Mouse (Mus musculus) forebrain, embryonic 16.5 days (tissue): ENCODE data around the gene AC134908.4. TPM values are rescaled to one million over a fixed set of nuclear protein-coding genes. Genes with fewer than 3 reads are reported as not detected.

Source experiments
- ATAC-seq: fragments of 200-750 bp; cut with Nextera tagmentation; 2 replicates; pipeline ENCODE4 v1.8.0; 2017; ENCODE audit warnings: mild to moderate bottlenecking, moderate library complexity
- H3K27ac ChIP-seq: fragments of 300-500 bp; sonication (generic); 2 replicates; pipeline ENCODE4 v1.5.1; 2014; ENCODE audit warnings: low read length, control low read depth
- H3K27me3 ChIP-seq: fragments of 300-500 bp; sonication (generic); replicated peaks from 2 replicates; pipeline ENCODE4 v1.6.1; 2014; ENCODE audit warnings: low read length; ENCODE audit not compliant: control insufficient read depth, insufficient read depth
- H3K36me3 ChIP-seq: fragments of 300-500 bp; sonication (generic); 2 replicates; pipeline ENCODE4 v1.6.1; 2014; ENCODE audit not compliant: control insufficient read depth, insufficient read depth
- H3K4me1 ChIP-seq: fragments of 300-500 bp; sonication (generic); replicated peaks from 2 replicates; pipeline ENCODE4 v1.6.1; 2014; ENCODE audit warnings: low read length; ENCODE audit not compliant: control insufficient read depth, insufficient read depth
- H3K4me2 ChIP-seq: fragments of 300-500 bp; sonication (generic); 2 replicates; pipeline ENCODE4 v1.6.1; 2014; ENCODE audit warnings: mild to moderate bottlenecking, low read length, control low read depth
- H3K4me3 ChIP-seq: fragments of 300-500 bp; sonication (generic); replicated peaks from 2 replicates; pipeline ENCODE4 v1.5.1; 2014; ENCODE audit warnings: mild to moderate bottlenecking, low read length, control low read depth
- H3K9ac ChIP-seq: fragments of 300-500 bp; sonication (generic); replicated peaks from 2 replicates; pipeline ENCODE4 v1.6.1; 2014; ENCODE audit warnings: low read depth, low read length, control low read depth
- H3K9me3 ChIP-seq: fragments of 300-500 bp; sonication (generic); 2 replicates; pipeline ENCODE4 v1.6.1; 2016; ENCODE audit warnings: low read length; ENCODE audit not compliant: control insufficient read depth
- WGBS: fragments of 180-500 bp; shearing (Covaris S2); extraction: QIAGEN DNeasy Blood & Tissue Kit; methylation state at CpG from one replicate; pipeline ENCODE4 v1.1.7; 2014; 5-methylcytosine and 5-hydroxymethylcytosine counted together
- polyA plus RNA-seq: library from polyadenylated mRNA; unstranded; fragments of >200 nt; fragmentation: Nextera tagmentation; extraction: Ambion mirVana; gene quantifications from 2 replicates; pipeline ENCODE4 v1.2.1, GENCODE M21; 2015

The AC134908.4 gene
- polyA plus RNA-seq, 1 experiment from 2014 or later: 0.71 TPM

GRCm38 (mm10) chr17:25796211-25796771 is 832 bp upstream of the AC134908.4 start:
- no peaks in the 10 kb centered on the region for H3K9me3 ChIP-seq
- H3K4me3 ChIP-seq: peak overlapping the region; percentile 55
- peak overlapping the region; percentile 59 for H3K9ac ChIP-seq
- ATAC-seq: no peak
- no peaks in the 10 kb centered on the region; the same call in 1 of the 2 replicates for H3K27me3 ChIP-seq
- no peak overlapping the region for H3K27ac ChIP-seq
- H3K4me2 ChIP-seq: peak overlapping the region; percentile 74
- H3K36me3 ChIP-seq: no peaks in the 10 kb centered on the region
- peaks cover 39% of the 10 kb centered on the region for H3K4me1 ChIP-seq
- under 1% methylated on average over 37 of the region's 37 CpGs for WGBS

- WGBS: 46% methylated on average over 17 of the region's 17 CpGs
- Histone ChIP-seq H3K27ac (peak overlapping the region; percentile 19; the same call in 1 of the 2 replicates), H3K4me3 (no peak overlapping the region), H3K27me3 (no peaks in the 10 kb centered on the region; the same call in 1 of the 2 replicates), H3K36me3 (no peaks in the 10 kb centered on the region), H3K9ac (no peak overlapping the region), H3K4me2 (peak overlapping the region; percentile 74), H3K4me1 (peaks cover 49% of the 10 kb centered on the region), H3K9me3 (no peaks in the 10 kb centered on the region)
- ATAC-seq: no peak
Observed at GRCm38 (mm10) chr17:25794998-25795397, 461 bp downstream of the AC134908.4 start.

- Histone ChIP-seq H3K9me3 (no peaks in the 10 kb centered on the region), H3K36me3 (no peaks in the 10 kb centered on the region), H3K4me1 (peaks cover 49% of the 10 kb centered on the region), H3K9ac (no peak overlapping the region), H3K27ac (no peak overlapping the region), H3K4me2 (no peak overlapping the region; the same call in 1 of the 2 replicates), H3K4me3 (no peak overlapping the region), H3K27me3 (no peaks in the 10 kb centered on the region; the same call in 1 of the 2 replicates)
- WGBS: 9% methylated on average over 13 of the region's 13 CpGs
- ATAC-seq: no peak
Observed at GRCm38 (mm10) chr17:25794197-25794596, 1.3 kb downstream of the AC134908.4 start.

GRCm38 (mm10) chr17:25792615-25793014 is 2.8 kb downstream of the AC134908.4 start, which contains the start of gene Fam173a:
Gene Fam173a, minus strand, starts transcription at chr17:25792901.
- no peaks in the 10 kb centered on the region; the same call in 1 of the 2 replicates for H3K27me3 ChIP-seq
- peak within 1 kb of the TSS; percentile 87 for H3K9ac ChIP-seq
- H3K9me3 ChIP-seq: no peaks in the 10 kb centered on the region
- peak; percentile 60 for ATAC-seq
- peak within 1 kb of the TSS; percentile 80 for H3K4me3 ChIP-seq
- 0% methylated on average over 14 of the region's 14 CpGs for WGBS
- H3K4me2 ChIP-seq: peak within 1 kb of the TSS; percentile 73
- peak within 1 kb of the TSS; percentile 95 for H3K27ac ChIP-seq
- peaks cover 49% of the 10 kb centered on the region for H3K4me1 ChIP-seq
- no peaks in the 10 kb centered on the region for H3K36me3 ChIP-seq

DNA sequence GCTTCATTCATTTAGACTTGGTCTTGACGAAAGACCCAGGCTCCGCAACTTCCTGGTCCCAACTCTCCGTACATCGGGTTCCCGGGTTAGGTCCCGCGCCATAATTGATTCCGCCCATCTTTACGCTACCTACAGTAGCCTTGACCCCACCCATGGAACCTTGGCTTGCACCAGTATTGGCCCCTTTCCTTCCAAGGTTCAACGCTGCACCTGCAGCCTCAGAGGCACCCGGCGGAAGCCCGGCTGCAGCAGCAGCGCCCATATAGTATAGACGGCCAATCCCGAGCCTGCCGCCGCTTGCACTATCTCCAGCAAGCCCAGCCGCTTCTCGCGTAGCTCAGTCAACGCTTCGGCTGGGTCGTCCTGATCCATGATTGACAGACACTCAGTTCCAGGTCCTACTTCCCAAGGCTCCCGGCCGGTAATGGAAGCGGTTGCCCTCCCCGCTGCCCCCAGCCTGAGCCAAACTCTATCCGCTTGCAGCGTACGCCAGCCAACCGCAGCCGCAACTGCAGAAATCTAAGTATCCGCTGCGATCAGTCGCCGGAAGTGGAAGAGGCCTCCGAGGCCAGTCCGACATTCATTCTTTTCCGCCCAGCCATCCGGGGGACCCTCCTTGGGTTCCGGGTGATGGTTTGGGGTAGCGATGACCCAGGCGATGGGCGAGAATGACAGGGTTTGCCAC is 3.5 kb downstream of the AC134908.4 start:
- H3K4me3 ChIP-seq: peak overlapping the region; percentile 80
- H3K4me1 ChIP-seq: peaks cover 46% of the 10 kb centered on the region
- H3K36me3 ChIP-seq: no peaks in the 10 kb centered on the region
- under 1% methylated on average over 45 of the region's 45 CpGs for WGBS
- no peaks in the 10 kb centered on the region for H3K9me3 ChIP-seq
- ATAC-seq: peak; percentile 67
- peak overlapping the region; percentile 87 for H3K9ac ChIP-seq
- peak overlapping the region; percentile 73 for H3K4me2 ChIP-seq
- peak overlapping the region; percentile 95 for H3K27ac ChIP-seq
- no peaks in the 10 kb centered on the region; the same call in 1 of the 2 replicates for H3K27me3 ChIP-seq

- ATAC-seq: peak; percentile 21; the same call in 1 of the 2 replicates
- H3K4me1 ChIP-seq: peaks cover 40% of the 10 kb centered on the region
- no peaks in the 10 kb centered on the region for H3K27me3 ChIP-seq
- H3K4me3 ChIP-seq: peak overlapping the region; percentile 80
- H3K9ac ChIP-seq: peak overlapping the region; percentile 87
- peak overlapping the region; percentile 73 for H3K4me2 ChIP-seq
- no peaks in the 10 kb centered on the region for H3K36me3 ChIP-seq
- no peaks in the 10 kb centered on the region for H3K9me3 ChIP-seq
- 18% methylated on average over 19 of the region's 19 CpGs for WGBS
- H3K27ac ChIP-seq: peak overlapping the region; percentile 95
Observed at GRCm38 (mm10) chr17:25791320-25791842, 4.1 kb downstream of the AC134908.4 start.

- no peak for ATAC-seq
- Histone ChIP-seq H3K36me3 (peaks cover 7% of the 10 kb centered on the region; the same call in 1 of the 2 replicates), H3K9ac (no peak overlapping the region), H3K4me1 (peaks cover 32% of the 10 kb centered on the region), H3K4me3 (no peak overlapping the region), H3K4me2 (no peak overlapping the region), H3K9me3 (no peaks in the 10 kb centered on the region), H3K27ac (no peak overlapping the region), H3K27me3 (no peaks in the 10 kb centered on the region)
- WGBS: 92% methylated on average over 9 of the region's 9 CpGs
Observed at GRCm38 (mm10) chr17:25786781-25787504, 8.5 kb downstream of the AC134908.4 start.

GRCm38 (mm10) chr17:25786280-25786679 is 9.2 kb downstream of the AC134908.4 start, which contains the start of gene Ccdc78:
Gene Ccdc78, plus strand, starts transcription at chr17:25786580.
- peak within 1 kb of the TSS; percentile 75 for H3K4me3 ChIP-seq
- peaks cover 28% of the 10 kb centered on the region for H3K4me1 ChIP-seq
- ATAC-seq: no peak
- WGBS: 88% methylated on average over 3 of the region's 3 CpGs
- H3K36me3 ChIP-seq: peaks cover 10% of the 10 kb centered on the region; the same call in 1 of the 2 replicates
- H3K4me2 ChIP-seq: peak within 1 kb of the TSS; percentile 84
- no peaks in the 10 kb centered on the region for H3K9me3 ChIP-seq
- no peaks in the 10 kb centered on the region for H3K27me3 ChIP-seq
- peak within 1 kb of the TSS; percentile 86 for H3K27ac ChIP-seq
- peak within 1 kb of the TSS; percentile 72 for H3K9ac ChIP-seq
